Mouse (Mus musculus): ENCODE results near the gene Pold1. TPM values are rescaled to one million over a fixed set of nuclear protein-coding genes. Genes with fewer than 3 reads are reported as not detected.

Pold1 gene
- 69.8 and 75.6 TPM in 2 replicates for polyA plus RNA-seq (2015; fragmentation: Nextera tagmentation; extraction: Ambion mirVana)

DNA sequence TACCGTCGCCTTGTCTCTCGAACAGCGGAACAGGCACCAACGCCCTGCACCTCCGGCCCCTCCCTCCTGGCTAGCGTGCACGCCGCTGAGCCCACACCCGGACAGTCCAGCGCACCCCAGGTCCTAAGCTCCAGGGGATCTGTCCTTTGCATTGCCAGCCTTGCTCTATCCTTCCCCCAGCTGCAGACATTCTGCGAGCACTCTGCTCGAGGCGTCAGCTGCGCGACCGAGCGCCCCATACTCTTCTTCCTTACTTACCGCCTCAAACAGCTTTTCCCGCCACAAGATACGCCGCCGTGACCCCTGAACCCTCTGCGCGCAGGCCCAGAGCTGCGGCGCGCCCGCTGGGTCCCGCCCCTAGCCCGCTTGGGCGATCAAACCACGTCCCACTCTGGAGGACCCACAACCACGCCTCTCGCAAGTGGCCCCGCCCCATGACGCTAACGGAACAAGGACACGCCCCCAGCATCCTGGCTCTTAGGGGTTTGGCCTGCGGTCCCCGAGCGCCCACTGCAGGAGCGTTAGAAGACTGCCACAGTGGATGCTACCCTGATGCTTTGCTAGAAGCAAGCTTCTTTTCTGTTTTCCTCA, at the start of gene Pold1:
Gene Pold1 (minus strand): TSS at position 353 of the 591 bp plus-strand sequence.
- peak within 1 kb of the TSS; percentile 65 for H3K9ac ChIP-seq
- H3K4me3 ChIP-seq (replicated peaks) = peak within 1 kb of the TSS; percentile 73
- peaks cover 15% of the 10 kb centered on the region for H3K4me1 ChIP-seq
- H3K9me3 ChIP-seq = no peaks in the 10 kb centered on the region
- WGBS = under 1% methylated on average over 43 of the region's 43 CpGs
- peak within 1 kb of the TSS; percentile 77 for H3K27ac ChIP-seq
- peaks cover 17% of the 10 kb centered on the region for H3K36me3 ChIP-seq
- no peaks in the 10 kb centered on the region for H3K27me3 ChIP-seq (replicated peaks)
- ATAC-seq (ENCODE audit: insufficient read depth, low FRiP score, low read depth) = peak; percentile 96
- peak within 1 kb of the TSS; percentile 92 for H3K4me2 ChIP-seq

- WGBS = 68% methylated on average over 11 of the region's 12 CpGs
- H3K36me3 ChIP-seq = no peaks in the 10 kb centered on the region
- no peak for ATAC-seq (ENCODE audit: insufficient read depth, low FRiP score, low read depth)
- H3K4me2 ChIP-seq = no peak overlapping the region
- peaks cover 31% of the 10 kb centered on the region for H3K27me3 ChIP-seq (replicated peaks)
- no peaks in the 10 kb centered on the region for H3K9me3 ChIP-seq
- no peak overlapping the region for H3K4me3 ChIP-seq (replicated peaks)
- no peak overlapping the region for H3K9ac ChIP-seq
- H3K27ac ChIP-seq = no peak overlapping the region
- H3K4me1 ChIP-seq = peaks cover 7% of the 10 kb centered on the region; the same call in 1 of the 2 replicates
Observed at GRCm38 (mm10) chr7:44598336-44598735, 49.7 kb upstream of the Pold1 start.

DNA sequence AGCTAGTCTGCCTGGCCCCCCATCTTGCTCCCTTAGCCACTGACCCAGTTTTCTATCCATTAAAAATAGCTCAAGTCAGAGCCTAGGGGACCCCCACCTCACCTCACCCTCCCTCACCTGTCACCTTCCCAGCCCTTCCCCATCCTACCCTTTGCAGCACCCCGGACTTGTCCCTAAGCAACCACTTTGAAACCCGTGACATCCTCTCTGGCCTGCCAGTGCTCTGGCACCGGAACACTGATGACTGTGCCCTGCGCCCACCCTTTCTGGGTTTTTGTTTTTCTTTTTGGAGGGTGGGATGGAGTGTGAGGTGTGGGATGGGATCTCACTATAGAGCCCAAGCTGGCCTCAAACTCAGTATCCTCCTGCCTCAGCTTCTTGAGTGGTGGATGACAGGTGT, 49.0 kb upstream of the Pold1 start:
- 83% methylated on average over 4 of the region's 4 CpGs for whole genome bisulfite sequencing
- peaks cover 7% of the 10 kb centered on the region; the same call in 1 of the 2 replicates for H3K4me1 ChIP-seq
- H3K27me3 ChIP-seq (replicated peaks) = peaks cover 31% of the 10 kb centered on the region
- no peak overlapping the region for H3K27ac ChIP-seq
- no peaks in the 10 kb centered on the region for H3K9me3 ChIP-seq
- no peaks in the 10 kb centered on the region for H3K36me3 ChIP-seq
- no peak for ATAC-seq (ENCODE audit: insufficient read depth, low FRiP score, low read depth)
- H3K4me2 ChIP-seq = no peak overlapping the region
- H3K9ac ChIP-seq = no peak overlapping the region
- no peak overlapping the region for H3K4me3 ChIP-seq (replicated peaks)

DNA sequence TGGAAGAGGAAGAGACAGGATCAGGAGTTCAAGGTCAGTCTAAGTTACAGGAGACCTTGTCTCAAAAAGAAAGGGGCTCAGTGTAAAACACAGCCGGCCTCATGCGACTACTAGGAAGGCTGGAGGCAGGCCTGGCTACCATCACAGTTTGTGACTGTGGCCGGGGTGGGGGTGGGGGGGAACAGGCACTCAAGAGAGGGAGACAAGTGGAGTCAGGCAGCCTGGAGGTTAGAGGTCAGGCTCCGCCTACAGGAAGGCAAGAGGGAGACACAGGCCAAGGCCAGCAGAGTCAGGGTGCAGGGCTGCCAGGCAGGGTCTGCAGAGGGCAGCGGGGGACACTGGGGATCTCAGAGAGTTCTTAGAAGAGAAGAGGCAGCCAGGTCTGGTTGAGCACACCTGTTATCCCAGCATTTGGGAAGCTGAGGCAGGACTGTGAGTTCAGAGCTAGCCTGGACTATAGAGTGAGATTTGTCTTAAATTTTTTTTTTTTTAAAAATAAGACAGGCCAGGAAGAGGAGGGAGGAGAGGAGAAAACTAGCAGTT, 48.4 kb upstream of the Pold1 start:
- no peaks in the 10 kb centered on the region for H3K9me3 ChIP-seq
- H3K36me3 ChIP-seq = no peaks in the 10 kb centered on the region
- H3K4me1 ChIP-seq = peaks cover 7% of the 10 kb centered on the region; the same call in 1 of the 2 replicates
- no peak overlapping the region for H3K4me3 ChIP-seq (replicated peaks)
- no peak for ATAC-seq (ENCODE audit: insufficient read depth, low FRiP score, low read depth)
- no peak overlapping the region for H3K9ac ChIP-seq
- no peak overlapping the region for H3K4me2 ChIP-seq
- 51% methylated on average over 5 of the region's 5 CpGs for WGBS
- H3K27me3 ChIP-seq (replicated peaks) = peaks cover 31% of the 10 kb centered on the region
- H3K27ac ChIP-seq = no peak overlapping the region

DNA sequence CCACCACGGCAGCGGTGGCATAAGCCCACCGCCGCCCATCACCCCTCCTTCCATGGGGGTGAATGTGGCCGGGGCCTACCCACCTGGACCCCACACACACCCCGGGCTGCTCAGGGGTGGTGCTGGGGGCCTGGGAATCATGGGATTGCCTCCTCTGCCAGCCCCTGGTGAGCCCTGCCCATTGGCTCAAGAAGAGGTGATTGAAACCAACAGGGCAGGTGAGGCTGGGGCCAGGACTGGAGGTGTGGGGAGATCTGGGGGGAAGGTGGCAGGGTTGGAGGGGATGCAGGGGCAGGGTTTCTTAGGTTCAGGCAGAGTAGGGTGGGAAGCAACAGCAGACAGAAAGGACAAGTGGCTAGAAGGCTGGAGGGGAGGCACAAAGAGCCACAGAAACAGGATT, 47.4 kb upstream of the Pold1 start:
- Histone ChIP-seq H3K27me3 (replicated peaks) (peaks cover 31% of the 10 kb centered on the region), H3K4me2 (no peak overlapping the region), H3K9me3 (no peaks in the 10 kb centered on the region), H3K36me3 (no peaks in the 10 kb centered on the region), H3K4me1 (peaks cover 16% of the 10 kb centered on the region), H3K9ac (no peak overlapping the region), H3K27ac (no peak overlapping the region), H3K4me3 (replicated peaks) (no peak overlapping the region)
- no peak for ATAC-seq (ENCODE audit: insufficient read depth, low FRiP score, low read depth)
- 87% methylated on average over 6 of the region's 6 CpGs for WGBS

DNA sequence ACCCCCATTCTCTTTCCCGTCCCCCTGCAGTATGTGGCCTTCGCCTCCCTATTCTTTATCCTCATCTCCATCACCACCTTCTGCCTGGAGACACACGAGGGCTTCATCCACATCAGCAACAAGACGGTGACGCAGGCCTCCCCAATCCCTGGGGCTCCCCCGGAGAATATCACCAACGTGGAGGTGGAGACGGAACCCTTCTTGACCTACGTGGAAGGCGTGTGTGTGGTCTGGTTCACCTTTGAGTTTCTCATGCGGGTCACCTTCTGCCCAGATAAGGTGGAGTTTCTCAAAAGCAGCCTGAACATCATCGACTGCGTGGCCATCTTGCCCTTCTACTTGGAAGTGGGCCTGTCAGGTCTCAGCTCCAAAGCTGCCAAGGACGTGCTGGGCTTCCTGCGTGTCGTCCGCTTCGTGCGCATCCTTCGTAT, 46.5 kb upstream of the Pold1 start:
- H3K9me3 ChIP-seq = no peaks in the 10 kb centered on the region
- H3K9ac ChIP-seq = no peak overlapping the region
- no peak overlapping the region for H3K4me3 ChIP-seq (replicated peaks)
- ATAC-seq (ENCODE audit: insufficient read depth, low FRiP score, low read depth) = no peak
- peaks cover 22% of the 10 kb centered on the region for H3K4me1 ChIP-seq
- 94% methylated on average over 20 of the region's 20 CpGs for WGBS
- H3K4me2 ChIP-seq = no peak overlapping the region
- H3K27ac ChIP-seq = no peak overlapping the region
- peaks cover 30% of the 10 kb centered on the region for H3K27me3 ChIP-seq (replicated peaks)
- no peaks in the 10 kb centered on the region for H3K36me3 ChIP-seq

GRCm38 (mm10) chr7:44594291-44594690, 45.6 kb upstream of the Pold1 start:
- no peak overlapping the region for H3K4me3 ChIP-seq (replicated peaks)
- no peak overlapping the region for H3K27ac ChIP-seq
- H3K36me3 ChIP-seq = no peaks in the 10 kb centered on the region
- ATAC-seq (ENCODE audit: insufficient read depth, low FRiP score, low read depth) = no peak
- H3K4me1 ChIP-seq = peaks cover 30% of the 10 kb centered on the region
- H3K9ac ChIP-seq = no peak overlapping the region
- no peak overlapping the region for H3K4me2 ChIP-seq
- H3K9me3 ChIP-seq = no peaks in the 10 kb centered on the region
- WGBS = 48% methylated on average over 6 of the region's 6 CpGs
- H3K27me3 ChIP-seq (replicated peaks) = peaks cover 34% of the 10 kb centered on the region

GRCm38 (mm10) chr7:44593775-44594174, 45.1 kb upstream of the Pold1 start:
- ATAC-seq (ENCODE audit: insufficient read depth, low FRiP score, low read depth) = 0 out of 2 replicates have a peak, but pooled peaks have one; percentile 16
- WGBS = 1% methylated on average over 22 of the region's 22 CpGs
- Histone ChIP-seq H3K9ac (no peak overlapping the region), H3K4me2 (peak overlapping the region; percentile 22; the same call in 1 of the 2 replicates), H3K27ac (no peak overlapping the region), H3K4me1 (peaks cover 35% of the 10 kb centered on the region), H3K36me3 (no peaks in the 10 kb centered on the region), H3K4me3 (replicated peaks) (no peak overlapping the region), H3K27me3 (replicated peaks) (peaks cover 39% of the 10 kb centered on the region), H3K9me3 (no peaks in the 10 kb centered on the region)

- Histone ChIP-seq H3K9ac (no peak overlapping the region), H3K9me3 (no peaks in the 10 kb centered on the region), H3K27ac (no peak overlapping the region), H3K27me3 (replicated peaks) (peaks cover 47% of the 10 kb centered on the region), H3K4me3 (replicated peaks) (no peak overlapping the region), H3K4me1 (peaks cover 39% of the 10 kb centered on the region), H3K4me2 (peak overlapping the region; percentile 22; the same call in 1 of the 2 replicates), H3K36me3 (no peaks in the 10 kb centered on the region)
- ATAC-seq (ENCODE audit: insufficient read depth, low FRiP score, low read depth) = no peak
- 6% methylated on average over 15 of the region's 15 CpGs for WGBS
Observed at GRCm38 (mm10) chr7:44593051-44593450, 44.4 kb upstream of the Pold1 start.

DNA sequence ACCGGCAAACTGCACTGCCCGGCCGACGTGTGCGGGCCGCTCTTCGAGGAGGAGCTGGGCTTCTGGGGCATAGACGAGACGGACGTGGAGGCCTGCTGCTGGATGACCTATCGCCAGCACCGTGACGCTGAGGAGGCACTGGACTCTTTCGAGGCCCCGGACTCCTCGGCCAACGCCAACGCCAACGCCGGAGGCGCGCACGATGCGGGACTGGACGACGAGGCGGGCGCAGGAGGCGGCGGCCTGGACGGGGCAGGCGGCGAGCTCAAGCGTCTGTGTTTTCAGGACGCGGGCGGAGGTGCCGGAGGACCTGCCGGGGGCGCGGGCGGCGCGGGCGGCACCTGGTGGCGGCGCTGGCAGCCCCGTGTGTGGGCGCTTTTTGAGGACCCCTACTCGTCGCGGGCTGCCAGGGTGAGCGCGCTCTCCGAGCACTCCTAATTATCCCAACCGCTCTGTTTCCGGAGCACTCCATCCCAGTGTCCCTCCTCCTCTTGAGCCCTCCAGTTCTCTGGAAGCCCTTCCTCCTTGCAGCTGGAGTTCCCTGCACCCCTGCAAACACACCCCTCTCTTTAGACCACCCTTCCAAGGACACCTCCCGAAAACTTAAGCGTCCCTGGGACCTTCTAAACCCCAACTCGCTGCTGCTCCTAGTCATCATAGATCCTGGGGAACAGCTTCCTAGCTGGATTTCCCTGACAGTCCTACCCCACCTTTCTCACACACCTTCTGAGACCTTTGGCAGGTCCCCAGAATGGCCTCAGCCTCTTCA, 42.9 kb upstream of the Pold1 start:
- Histone ChIP-seq H3K27me3 (replicated peaks) (peaks cover 62% of the 10 kb centered on the region), H3K9me3 (no peaks in the 10 kb centered on the region), H3K4me3 (replicated peaks) (peak overlapping the region; percentile 55), H3K4me2 (peak overlapping the region; percentile 100), H3K4me1 (peaks cover 45% of the 10 kb centered on the region), H3K36me3 (no peaks in the 10 kb centered on the region), H3K27ac (no peak overlapping the region), H3K9ac (0 out of 2 replicates have a peak overlapping the region, but pooled peaks have one; percentile 22)
- WGBS = under 1% methylated on average over 44 of the region's 60 CpGs
- ATAC-seq (ENCODE audit: insufficient read depth, low FRiP score, low read depth) = no peak

- Histone ChIP-seq H3K27me3 (replicated peaks) (peaks cover 69% of the 10 kb centered on the region), H3K9ac (peak within 1 kb of the TSS; percentile 22; the same call in 1 of the 2 replicates), H3K4me2 (peak within 1 kb of the TSS; percentile 100), H3K36me3 (no peaks in the 10 kb centered on the region), H3K9me3 (no peaks in the 10 kb centered on the region), H3K4me3 (replicated peaks) (peak within 1 kb of the TSS; percentile 55), H3K27ac (0 out of 2 replicates have a peak within 1 kb of the TSS, but pooled peaks have one; percentile 26), H3K4me1 (peaks cover 45% of the 10 kb centered on the region)
- under 1% methylated on average over 65 of the region's 80 CpGs for WGBS
- peak; percentile 93 for ATAC-seq (ENCODE audit: insufficient read depth, low FRiP score, low read depth)
Observed at GRCm38 (mm10) chr7:44590402-44591347, 42.0 kb upstream of the Pold1 start, which contains the start of gene Kcnc3. Kcnc3 (plus strand) TSS chr7:44590664.
